Mouse (Mus musculus): ENCODE measurements around the gene Fmr1nb. TPM values are rescaled to one million over a fixed set of nuclear protein-coding genes. Genes with fewer than 3 reads are reported as not detected.
"Not testable (repeated sequence)": the region's sequence is repeated elsewhere in the genome, so short reads cannot be mapped to it uniquely, and the experiment has no call there.

Fmr1nb gene
- not detected in 2 replicates for polyA plus RNA-seq (2014; fragmentation: Nextera tagmentation; extraction: Ambion mirVana)

GRCm38 (mm10) chrX:68761606-68762005, at the start of gene Fmr1nb:
Gene Fmr1nb, plus strand, starts transcription at chrX:68761839.
- Histone ChIP-seq H3K4me2 (ENCODE audit: low read depth, low read length) (no peak within 1 kb of the TSS), H3K9ac (replicated peaks; ENCODE audit: low read depth, low read length) (no peak within 1 kb of the TSS), H3K4me3 (ENCODE audit: low read depth, low read length) (no peak within 1 kb of the TSS), H3K36me3 (ENCODE audit: control insufficient read depth, insufficient read depth, low read length) (no peaks in the 10 kb centered on the region), H3K4me1 (ENCODE audit: control insufficient read depth, insufficient read depth, low read length) (no peaks in the 10 kb centered on the region), H3K27ac (ENCODE audit: low read depth, low read length) (no peak within 1 kb of the TSS), H3K27me3 (ENCODE audit: control insufficient read depth, insufficient read depth, low read length) (no peaks in the 10 kb centered on the region), H3K9me3 (ENCODE audit: control insufficient read depth, low read length) (no peaks in the 10 kb centered on the region)
- ATAC-seq (ENCODE audit: low read depth), result no peak
- 88% methylated on average over 15 of the region's 15 CpGs for WGBS

GRCm38 (mm10) chrX:68736902-68737301, 24.7 kb upstream of the Fmr1nb start:
- Histone ChIP-seq H3K9ac (replicated peaks; ENCODE audit: low read depth, low read length) (no peak overlapping the region), H3K27me3 (ENCODE audit: control insufficient read depth, insufficient read depth, low read length) (no peaks in the 10 kb centered on the region), H3K4me1 (ENCODE audit: control insufficient read depth, insufficient read depth, low read length) (no peaks in the 10 kb centered on the region), H3K27ac (ENCODE audit: low read depth, low read length) (no peak overlapping the region), H3K4me2 (ENCODE audit: low read depth, low read length) (no peak overlapping the region), H3K36me3 (ENCODE audit: control insufficient read depth, insufficient read depth, low read length) (no peaks in the 10 kb centered on the region), H3K4me3 (ENCODE audit: low read depth, low read length) (no peak overlapping the region), H3K9me3 (ENCODE audit: control insufficient read depth, low read length) (no peaks in the 10 kb centered on the region)
- WGBS, result 57% methylated on average over 1 of the region's 1 CpGs
- no peak for ATAC-seq (ENCODE audit: low read depth)

- Histone ChIP-seq H3K4me1 (ENCODE audit: control insufficient read depth, insufficient read depth, low read length) (no peaks in the 10 kb centered on the region), H3K27me3 (ENCODE audit: control insufficient read depth, insufficient read depth, low read length) (no peaks in the 10 kb centered on the region), H3K36me3 (ENCODE audit: control insufficient read depth, insufficient read depth, low read length) (no peaks in the 10 kb centered on the region), H3K9ac (replicated peaks; ENCODE audit: low read depth, low read length) (no peak overlapping the region), H3K4me2 (ENCODE audit: low read depth, low read length) (no peak overlapping the region), H3K9me3 (ENCODE audit: control insufficient read depth, low read length) (no peaks in the 10 kb centered on the region), H3K27ac (ENCODE audit: low read depth, low read length) (no peak overlapping the region), H3K4me3 (ENCODE audit: low read depth, low read length) (no peak overlapping the region)
- WGBS, result 53% methylated on average over 2 of the region's 2 CpGs
- ATAC-seq (ENCODE audit: low read depth), result no peak
Observed at GRCm38 (mm10) chrX:68740088-68740487, 21.6 kb upstream of the Fmr1nb start.

DNA sequence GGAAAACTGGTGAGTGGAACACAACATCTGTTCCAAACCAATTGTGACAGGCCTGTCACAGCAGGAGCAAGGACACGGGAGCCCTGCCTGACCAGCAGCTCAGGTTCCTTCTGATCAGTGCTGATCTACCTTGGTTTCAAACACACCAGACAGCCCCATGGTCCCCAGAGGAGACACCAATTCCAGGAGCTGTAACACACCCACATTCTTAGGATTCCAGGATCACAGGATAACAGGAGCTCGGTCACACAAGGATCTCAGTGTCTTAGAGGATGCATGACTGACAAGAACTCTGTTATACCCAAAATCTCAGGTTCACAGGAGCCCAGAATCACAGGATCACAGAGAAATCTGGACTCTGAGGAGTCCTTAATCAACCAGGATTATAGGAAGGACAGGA, 58.8 kb downstream of the Fmr1nb start:
- ATAC-seq (ENCODE audit: low read depth); H3K4me3 ChIP-seq (ENCODE audit: low read depth, low read length); H3K4me1 ChIP-seq (ENCODE audit: control insufficient read depth, insufficient read depth, low read length); H3K27ac ChIP-seq (ENCODE audit: low read depth, low read length); H3K9me3 ChIP-seq (ENCODE audit: control insufficient read depth, low read length); H3K9ac ChIP-seq (replicated peaks; ENCODE audit: low read depth, low read length); H3K27me3 ChIP-seq (ENCODE audit: control insufficient read depth, insufficient read depth, low read length); H3K36me3 ChIP-seq (ENCODE audit: control insufficient read depth, insufficient read depth, low read length): not testable (repeated sequence)
- H3K4me2 ChIP-seq (ENCODE audit: low read depth, low read length), result peak overlapping the region; percentile 35; the same call in 1 of the 2 replicates
- WGBS, result 35% methylated on average over 2 of the region's 2 CpGs

DNA sequence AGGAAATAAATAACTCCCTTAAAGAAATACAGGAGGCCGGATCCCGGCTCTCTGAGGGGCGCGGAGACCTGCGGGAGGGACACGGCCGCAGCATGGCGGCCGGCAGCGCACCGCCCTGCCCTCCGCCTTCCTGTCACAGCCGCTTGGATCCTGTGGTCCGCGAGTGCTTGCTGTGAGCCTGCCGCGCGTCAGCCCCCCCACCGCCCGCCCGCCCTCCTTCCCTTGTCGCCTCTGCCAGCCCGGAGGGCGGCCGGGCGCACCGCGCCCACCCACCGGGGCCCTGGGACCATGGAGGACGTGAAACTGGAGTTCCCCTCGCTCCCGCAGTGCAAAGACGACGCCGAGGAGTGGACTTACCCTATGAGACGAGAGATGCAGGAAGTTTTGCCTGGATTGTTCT, 59.4 kb downstream of the Fmr1nb start, which contains the start of gene Gm14698:
Gene Gm14698, plus strand, starts transcription at position 35 of the 400 bp plus-strand sequence.
- Histone ChIP-seq H3K4me2 (ENCODE audit: low read depth, low read length) (peak within 1 kb of the TSS; percentile 35), H3K4me3 (ENCODE audit: low read depth, low read length) (peak within 1 kb of the TSS; percentile 24)
- H3K9me3 ChIP-seq (ENCODE audit: control insufficient read depth, low read length); H3K9ac ChIP-seq (replicated peaks; ENCODE audit: low read depth, low read length); H3K4me1 ChIP-seq (ENCODE audit: control insufficient read depth, insufficient read depth, low read length); H3K27me3 ChIP-seq (ENCODE audit: control insufficient read depth, insufficient read depth, low read length); H3K36me3 ChIP-seq (ENCODE audit: control insufficient read depth, insufficient read depth, low read length); H3K27ac ChIP-seq (ENCODE audit: low read depth, low read length): not testable (repeated sequence)
- 9% methylated on average over 15 of the region's 36 CpGs for WGBS
- ATAC-seq (ENCODE audit: low read depth), result peak; percentile 94

- Histone ChIP-seq H3K4me1 (ENCODE audit: control insufficient read depth, insufficient read depth, low read length) (no peaks in the 10 kb centered on the region), H3K4me3 (ENCODE audit: low read depth, low read length) (no peak overlapping the region), H3K27me3 (ENCODE audit: control insufficient read depth, insufficient read depth, low read length) (no peaks in the 10 kb centered on the region), H3K36me3 (ENCODE audit: control insufficient read depth, insufficient read depth, low read length) (no peaks in the 10 kb centered on the region), H3K9me3 (ENCODE audit: control insufficient read depth, low read length) (no peaks in the 10 kb centered on the region), H3K4me2 (ENCODE audit: low read depth, low read length) (no peak overlapping the region), H3K27ac (ENCODE audit: low read depth, low read length) (no peak overlapping the region), H3K9ac (replicated peaks; ENCODE audit: low read depth, low read length) (no peak overlapping the region)
- 26% methylated on average over 5 of the region's 5 CpGs for WGBS
- ATAC-seq (ENCODE audit: low read depth), result peak; percentile 82
Observed at GRCm38 (mm10) chrX:68839548-68840444, 78.2 kb downstream of the Fmr1nb start.

Other genes starting within 250 kb of the Fmr1nb start
- gene Fmr1, start 83.3 kb upstream of the Fmr1nb start, polyA plus RNA-seq (2014; fragmentation: Nextera tagmentation; extraction: Ambion mirVana), result 56.9 and 64.4 TPM in 2 replicates
- 3.5 and 5.4 TPM in 2 replicates for gene Gm14698, start 59.3 kb downstream of the Fmr1nb start, polyA plus RNA-seq (2014; fragmentation: Nextera tagmentation; extraction: Ambion mirVana)
- not detected in 2 replicates for gene Gm6812, start 131.2 kb downstream of the Fmr1nb start, polyA plus RNA-seq (2014; fragmentation: Nextera tagmentation; extraction: Ambion mirVana)